In the genomic region with DNA sequence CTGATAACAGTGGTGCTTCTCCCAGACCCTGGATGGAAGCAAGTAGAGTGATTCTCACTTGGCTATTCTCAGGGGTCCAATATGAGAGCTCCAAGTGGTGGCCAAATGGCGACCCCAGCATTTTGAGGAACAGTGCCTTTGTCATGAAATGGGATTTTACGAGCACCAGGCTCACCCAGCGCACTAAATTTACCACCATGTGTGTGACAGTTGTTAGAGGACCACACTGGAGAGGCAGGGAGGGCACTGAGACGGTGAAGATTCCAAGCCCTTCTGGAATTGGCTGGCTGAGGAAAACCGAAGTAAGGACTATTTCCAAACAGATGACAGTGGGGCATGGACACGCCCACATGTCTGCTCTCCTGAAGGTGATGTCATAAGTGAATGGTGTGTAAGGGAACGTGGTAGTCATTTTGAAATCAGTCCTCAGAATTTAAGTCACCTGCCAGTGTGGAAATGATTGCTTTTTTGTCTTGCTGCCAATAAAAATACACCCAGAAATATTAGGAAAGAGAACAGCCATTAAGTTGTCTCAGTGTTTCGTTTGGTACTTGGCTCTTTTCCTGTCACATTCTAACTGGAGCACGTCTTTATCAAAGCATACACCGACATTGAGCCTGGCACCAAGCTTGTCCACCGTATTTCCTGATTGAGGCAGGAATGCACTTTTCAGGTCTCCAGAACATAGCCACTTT, we compare ENCODE assay signal across 31 mouse cellular contexts. TPM values are rescaled to one million over a fixed set of nuclear protein-coding genes. Genes with fewer than 3 reads are reported as not detected.
DNase-seq lines count a peak whose midpoint lies in the region; ATAC-seq lines count a peak whose summit lies in the region.
"Had no signal": no experiment of that assay in that cellular context is flagged by ENCODE, and none has a peak within 500 bp of the region (broad histone marks: within the 10 kb centered on the region; RNA-seq: fewer than 3 reads in every experiment).

No protein-coding gene starts in this region.

- no peak overlapping the region for H3K4me2 ChIP-seq in heart, embryonic 15.5 days
- no peak overlapping the region for H3K4me2 ChIP-seq in midbrain, embryonic 11.5 days
- H3K4me2 ChIP-seq in midbrain, embryonic 14.5 days (ENCODE audit: low read length), result no peak overlapping the region
- H3K4me2 ChIP-seq: embryonic facial prominence, embryonic 13.5 days; forebrain, embryonic 12.5 days; heart, embryonic 11.5 days; intestine, embryonic 15.5 days; limb, embryonic 12.5 days; liver, embryonic 12.5 days; neural tube, embryonic 13.5 days had no signal

- H3K27ac ChIP-seq in heart, embryonic 15.5 days, result 0 out of 2 replicates have a peak overlapping the region, but pooled peaks have one; percentile 2
- H3K27ac ChIP-seq in midbrain, embryonic 11.5 days (ENCODE audit: low read depth, low read length), result no peak overlapping the region
- H3K27ac ChIP-seq in midbrain, embryonic 14.5 days (replicated peaks; ENCODE audit: low read depth, low read length), result no peak overlapping the region
- H3K27ac ChIP-seq: embryonic facial prominence, embryonic 13.5 days; forebrain, embryonic 12.5 days; hindbrain, postnatal 0 days; intestine, embryonic 15.5 days; layer of hippocampus, adult 2 months; left cerebral cortex, adult 2 months; limb, embryonic 12.5 days; liver, embryonic 12.5 days; macrophage; midbrain, embryonic 10.5 days; neural tube, embryonic 13.5 days had no signal

- H3K4me1 ChIP-seq in heart, embryonic 15.5 days (replicated peaks), result no peaks in the 10 kb centered on the region
- no peaks in the 10 kb centered on the region for H3K4me1 ChIP-seq in midbrain, embryonic 11.5 days (ENCODE audit: control insufficient read depth, insufficient read depth, low read length)
- H3K4me1 ChIP-seq in midbrain, embryonic 14.5 days (ENCODE audit: control insufficient read depth, insufficient read depth, low read length), result no peaks in the 10 kb centered on the region
- H3K4me1 ChIP-seq: embryonic facial prominence, embryonic 13.5 days; forebrain, embryonic 12.5 days; intestine, embryonic 15.5 days; limb, embryonic 12.5 days; liver, embryonic 12.5 days; neural tube, embryonic 13.5 days had no signal

- peaks cover 58% of the 10 kb centered on the region for H3K36me3 ChIP-seq in heart, embryonic 15.5 days
- no peaks in the 10 kb centered on the region; the same call in 1 of the 2 replicates for H3K36me3 ChIP-seq in midbrain, embryonic 11.5 days (ENCODE audit: control insufficient read depth, insufficient read depth, low read length)
- no peaks in the 10 kb centered on the region for H3K36me3 ChIP-seq in midbrain, embryonic 14.5 days (ENCODE audit: control insufficient read depth, insufficient read depth, low read length)

- no peak for ATAC-seq in heart, embryonic 15.5 days (replicated peaks; ENCODE audit: insufficient number of reproducible peaks, insufficient read depth, low FRiP score, low read depth)
- ATAC-seq in midbrain, embryonic 11.5 days (ENCODE audit: low FRiP score), result no peak
- no peak for ATAC-seq in midbrain, embryonic 14.5 days (ENCODE audit: low FRiP score, low TSS enrichment)
- ATAC-seq: forebrain, postnatal 0 days; hindbrain, postnatal 0 days; intestine, embryonic 15.5 days; liver, embryonic 12.5 days; liver, postnatal 0 days had no signal

- no peaks in the 10 kb centered on the region for H3K27me3 ChIP-seq in heart, embryonic 15.5 days
- no peaks in the 10 kb centered on the region for H3K27me3 ChIP-seq in midbrain, embryonic 11.5 days (ENCODE audit: control insufficient read depth, insufficient read depth, low read length)
- H3K27me3 ChIP-seq in midbrain, embryonic 14.5 days (ENCODE audit: control insufficient read depth, insufficient read depth, low read length), result no peaks in the 10 kb centered on the region
- H3K27me3 ChIP-seq: embryonic facial prominence, embryonic 13.5 days; forebrain, embryonic 12.5 days; intestine, embryonic 15.5 days; limb, embryonic 12.5 days; liver, embryonic 12.5 days; neural tube, embryonic 13.5 days had no signal

- no peak overlapping the region for H3K4me3 ChIP-seq in heart, embryonic 15.5 days
- H3K4me3 ChIP-seq in midbrain, embryonic 11.5 days (ENCODE audit: low read depth, low read length), result no peak overlapping the region
- no peak overlapping the region for H3K4me3 ChIP-seq in midbrain, embryonic 14.5 days (replicated peaks; ENCODE audit: low read depth, low read length)
- H3K4me3 ChIP-seq: embryonic facial prominence, embryonic 13.5 days; forebrain, embryonic 12.5 days; intestine, embryonic 15.5 days; layer of hippocampus, adult 2 months; left cerebral cortex, adult 2 months; limb, embryonic 12.5 days; liver, embryonic 12.5 days; midbrain, embryonic 10.5 days; neural tube, embryonic 13.5 days had no signal

- DNase-seq in heart, postnatal 4 days, result no peak
- peak; percentile 78 for DNase-seq in midbrain, embryonic 11.5 days (ENCODE audit: low spot score, missing footprints)
- DNase-seq in midbrain, embryonic 14.5 days, result no peak
- peak; percentile 60 for DNase-seq in lung, postnatal 25 days (ENCODE audit: low spot score)
- no peak for DNase-seq in spleen, postnatal 14 days (ENCODE audit: low spot score in 2 of 2)
- DNase-seq in gastrocnemius, adult 8-10 months (ENCODE audit: low spot score in 2 of 2), result no peak
- DNase-seq: adrenal gland, postnatal 25 days; cerebellum, adult 18-20 months; cerebellum, postnatal 10 days; forebrain, postnatal 0 days; gastrocnemius, postnatal 10 days; heart, postnatal 14 days; kidney, adult 2 months; kidney, postnatal 36 days; liver, postnatal 0 days; right cerebral cortex, postnatal 4 days; thymus, adult 2 months; thymus, postnatal 36 days had no signal

- WGBS in heart, embryonic 15.5 days, result 53% methylated on average over 11 of the region's 11 CpGs
- 83% methylated on average over 11 of the region's 11 CpGs for WGBS in midbrain, embryonic 11.5 days
- 80% methylated on average over 11 of the region's 11 CpGs for WGBS in midbrain, embryonic 14.5 days

- no peak overlapping the region for H3K9ac ChIP-seq in heart, embryonic 15.5 days
- no peak overlapping the region for H3K9ac ChIP-seq in midbrain, embryonic 11.5 days (ENCODE audit: low read length)
- no peak overlapping the region for H3K9ac ChIP-seq in midbrain, embryonic 14.5 days (replicated peaks; ENCODE audit: low read length)
- H3K9ac ChIP-seq: embryonic facial prominence, embryonic 13.5 days; forebrain, embryonic 12.5 days; forebrain, postnatal 0 days; intestine, embryonic 15.5 days; limb, embryonic 12.5 days; liver, embryonic 12.5 days; liver, postnatal 0 days; neural tube, embryonic 13.5 days had no signal

- H3K9me3 ChIP-seq in heart, embryonic 15.5 days (replicated peaks), result no peaks in the 10 kb centered on the region
- no peaks in the 10 kb centered on the region for H3K9me3 ChIP-seq in midbrain, embryonic 11.5 days (ENCODE audit: control insufficient read depth, low read length)
- H3K9me3 ChIP-seq in midbrain, embryonic 14.5 days (ENCODE audit: control insufficient read depth, low read length), result no peaks in the 10 kb centered on the region
- H3K9me3 ChIP-seq: embryonic facial prominence, embryonic 13.5 days; forebrain, embryonic 12.5 days; intestine, embryonic 15.5 days; limb, embryonic 12.5 days; liver, embryonic 12.5 days; midbrain, embryonic 10.5 days; neural tube, embryonic 13.5 days had no signal

RNA-seq across cellular contexts. Expression of gene Tmem39a, which starts 40.6 kb away (rescaled TPM):
- 50.5 and 72.2 TPM in 2 replicates for polyA plus RNA-seq in heart, embryonic 15.5 days (2015; fragmentation: Nextera tagmentation; extraction: Ambion mirVana)
- 10 to 100 TPM; 31.2 to 33.6 TPM for total RNA-seq in heart, postnatal 4 days (2021)
- 79.4 and 80.5 TPM in 2 replicates for polyA plus RNA-seq in midbrain, embryonic 11.5 days (2014; fragmentation: Nextera tagmentation; extraction: Ambion mirVana)
- polyA plus RNA-seq in midbrain, embryonic 14.5 days (2014; fragmentation: Nextera tagmentation; extraction: Ambion mirVana), result 35.6 and 38.6 TPM in 2 replicates
- total RNA-seq in gastrocnemius, adult 8-10 months (2022), result 10 to 100 TPM; 14.0 to 19.3 (median 15.5) TPM

RNA-seq across cellular contexts. Expression of gene Poglut1, which starts 49.1 kb away (rescaled TPM):
- polyA plus RNA-seq in heart, embryonic 15.5 days (2015; fragmentation: Nextera tagmentation; extraction: Ambion mirVana), result 24.0 and 29.9 TPM in 2 replicates
- 10 to 100 TPM; 14.0 to 15.4 TPM for total RNA-seq in heart, postnatal 4 days (2021)
- polyA plus RNA-seq in midbrain, embryonic 11.5 days (2014; fragmentation: Nextera tagmentation; extraction: Ambion mirVana), result 68.4 and 75.9 TPM in 2 replicates
- polyA plus RNA-seq in midbrain, embryonic 14.5 days (2014; fragmentation: Nextera tagmentation; extraction: Ambion mirVana), result 49.0 and 62.8 TPM in 2 replicates
- total RNA-seq in gastrocnemius, adult 8-10 months (2022), result 10 to 100 TPM in 3 of 4 experiments, 1 to 10 TPM in 1; 8.9 to 11.1 (median 10.5) TPM

Comparison
In these comparisons a context has a peak if more than half of its experiments do, and no peak if none do; other contexts are left out.
1. DNase-seq: peak in midbrain, embryonic 11.5 days (single experiment) and lung, postnatal 25 days (single experiment); none in heart, postnatal 4 days (single experiment), midbrain, embryonic 14.5 days (single experiment), spleen, postnatal 14 days (0 of 2) and gastrocnemius, adult 8-10 months (0 of 2).